Mouse (Mus musculus): ENCODE data around the gene Gabpb2. TPM values are rescaled to one million over a fixed set of nuclear protein-coding genes. Genes with fewer than 3 reads are reported as not detected.

The Gabpb2 gene
- polyA plus RNA-seq, 1 experiment from 2014 or later, result 6.0 TPM

DNA sequence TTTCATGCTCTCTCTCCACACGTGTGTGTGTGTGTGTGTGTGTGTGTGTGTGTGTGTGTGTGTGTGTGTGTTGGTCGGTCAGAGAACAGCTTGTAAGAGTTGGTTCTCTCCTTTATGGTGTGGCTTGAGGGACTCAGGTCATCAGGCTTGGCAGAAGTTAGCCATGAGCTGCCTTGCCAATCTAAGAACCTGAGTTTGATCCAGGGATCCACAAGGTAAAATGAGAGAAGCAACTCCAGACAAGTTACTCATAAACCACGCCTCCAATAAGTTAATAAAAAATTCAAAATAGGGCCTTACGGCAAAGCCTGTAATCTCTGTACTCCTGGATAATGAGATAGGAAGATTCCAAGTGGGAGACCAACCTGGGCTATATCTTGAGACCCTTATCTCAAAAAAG is 9.4 kb downstream of the Gabpb2 start:
- WGBS, result 84% methylated on average over 4 of the region's 4 CpGs
- no peak overlapping the region for H3K4me3 ChIP-seq (ENCODE audit: low read length)
- H3K4me2 ChIP-seq (ENCODE audit: low read depth, low read length), result no peak overlapping the region
- H3K36me3 ChIP-seq (ENCODE audit: control insufficient read depth, insufficient read depth, low read length), result peaks cover under 1% of the 10 kb centered on the region
- ATAC-seq, result no peak
- no peaks in the 10 kb centered on the region for H3K9me3 ChIP-seq (ENCODE audit: control insufficient read depth, low read length)
- no peak overlapping the region for H3K27ac ChIP-seq (ENCODE audit: low read length)
- no peak overlapping the region for H3K9ac ChIP-seq (ENCODE audit: low read depth, low read length)
- H3K27me3 ChIP-seq (replicated peaks; ENCODE audit: control insufficient read depth, insufficient read depth, low read length), result no peaks in the 10 kb centered on the region
- H3K4me1 ChIP-seq (ENCODE audit: control insufficient read depth, insufficient read depth, low read length), result no peaks in the 10 kb centered on the region

GRCm38 (mm10) chr3:95203880-95204279 is 13.8 kb downstream of the Gabpb2 start:
- WGBS, result 91% methylated on average over 6 of the region's 6 CpGs
- no peak for ATAC-seq
- H3K4me1 ChIP-seq (ENCODE audit: control insufficient read depth, insufficient read depth, low read length), result no peaks in the 10 kb centered on the region
- peaks cover 12% of the 10 kb centered on the region for H3K36me3 ChIP-seq (ENCODE audit: control insufficient read depth, insufficient read depth, low read length)
- H3K9me3 ChIP-seq (ENCODE audit: control insufficient read depth, low read length), result no peaks in the 10 kb centered on the region
- no peak overlapping the region for H3K27ac ChIP-seq (ENCODE audit: low read length)
- H3K27me3 ChIP-seq (replicated peaks; ENCODE audit: control insufficient read depth, insufficient read depth, low read length), result no peaks in the 10 kb centered on the region
- H3K4me3 ChIP-seq (ENCODE audit: low read length), result no peak overlapping the region
- no peak overlapping the region for H3K4me2 ChIP-seq (ENCODE audit: low read depth, low read length)
- no peak overlapping the region for H3K9ac ChIP-seq (ENCODE audit: low read depth, low read length)

DNA sequence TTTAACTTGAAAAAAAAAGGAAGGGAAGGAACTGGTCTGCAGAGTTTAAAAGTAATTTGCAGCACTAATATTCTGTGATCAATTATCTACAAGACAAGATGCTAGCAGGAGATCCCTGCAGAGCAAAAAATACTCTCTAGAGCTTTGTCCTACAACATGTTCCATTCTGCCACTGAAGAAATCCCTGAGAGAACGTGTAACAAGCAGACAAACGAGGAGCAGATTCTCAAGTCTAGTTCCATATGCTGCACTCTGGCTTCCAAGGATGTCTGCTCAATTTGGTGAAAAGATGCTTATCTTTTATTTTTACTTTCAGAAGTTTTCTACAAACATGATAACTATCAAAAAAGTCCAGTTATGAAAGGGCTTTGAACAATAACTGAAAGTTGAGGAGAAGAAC is 17.2 kb downstream of the Gabpb2 start:
- no peaks in the 10 kb centered on the region for H3K27me3 ChIP-seq (replicated peaks; ENCODE audit: control insufficient read depth, insufficient read depth, low read length)
- H3K4me2 ChIP-seq (ENCODE audit: low read depth, low read length), result no peak overlapping the region
- H3K9me3 ChIP-seq (ENCODE audit: control insufficient read depth, low read length), result no peaks in the 10 kb centered on the region
- WGBS, result 83% methylated on average over 2 of the region's 2 CpGs
- no peaks in the 10 kb centered on the region for H3K4me1 ChIP-seq (ENCODE audit: control insufficient read depth, insufficient read depth, low read length)
- H3K27ac ChIP-seq (ENCODE audit: low read length), result no peak overlapping the region
- no peak for ATAC-seq
- H3K9ac ChIP-seq (ENCODE audit: low read depth, low read length), result no peak overlapping the region
- H3K36me3 ChIP-seq (ENCODE audit: control insufficient read depth, insufficient read depth, low read length), result peaks cover 12% of the 10 kb centered on the region
- no peak overlapping the region for H3K4me3 ChIP-seq (ENCODE audit: low read length)

- Histone ChIP-seq H3K4me2 (ENCODE audit: low read depth, low read length) (no peak overlapping the region), H3K4me1 (ENCODE audit: control insufficient read depth, insufficient read depth, low read length) (no peaks in the 10 kb centered on the region), H3K4me3 (ENCODE audit: low read length) (no peak overlapping the region), H3K27ac (ENCODE audit: low read length) (no peak overlapping the region), H3K27me3 (replicated peaks; ENCODE audit: control insufficient read depth, insufficient read depth, low read length) (no peaks in the 10 kb centered on the region), H3K36me3 (ENCODE audit: control insufficient read depth, insufficient read depth, low read length) (peaks cover 12% of the 10 kb centered on the region), H3K9me3 (ENCODE audit: control insufficient read depth, low read length) (no peaks in the 10 kb centered on the region), H3K9ac (ENCODE audit: low read depth, low read length) (no peak overlapping the region)
- ATAC-seq, result no peak
- WGBS, result 86% methylated on average over 7 of the region's 7 CpGs
Measured at GRCm38 (mm10) chr3:95200132-95200531, 17.6 kb downstream of the Gabpb2 start.

- Histone ChIP-seq H3K4me1 (ENCODE audit: control insufficient read depth, insufficient read depth, low read length) (no peaks in the 10 kb centered on the region), H3K9ac (ENCODE audit: low read depth, low read length) (no peak overlapping the region), H3K36me3 (ENCODE audit: control insufficient read depth, insufficient read depth, low read length) (peaks cover 15% of the 10 kb centered on the region), H3K4me2 (ENCODE audit: low read depth, low read length) (no peak overlapping the region), H3K27ac (ENCODE audit: low read length) (no peak overlapping the region), H3K4me3 (ENCODE audit: low read length) (no peak overlapping the region), H3K27me3 (replicated peaks; ENCODE audit: control insufficient read depth, insufficient read depth, low read length) (no peaks in the 10 kb centered on the region), H3K9me3 (ENCODE audit: control insufficient read depth, low read length) (no peaks in the 10 kb centered on the region)
- no peak for ATAC-seq
- WGBS, result 83% methylated on average over 1 of the region's 1 CpGs
Measured at GRCm38 (mm10) chr3:95199101-95199500, 18.6 kb downstream of the Gabpb2 start.

- no peaks in the 10 kb centered on the region for H3K27me3 ChIP-seq (replicated peaks; ENCODE audit: control insufficient read depth, insufficient read depth, low read length)
- no peaks in the 10 kb centered on the region for H3K4me1 ChIP-seq (ENCODE audit: control insufficient read depth, insufficient read depth, low read length)
- no peak overlapping the region for H3K4me3 ChIP-seq (ENCODE audit: low read length)
- peaks cover 3% of the 10 kb centered on the region for H3K36me3 ChIP-seq (ENCODE audit: control insufficient read depth, insufficient read depth, low read length)
- no peak for ATAC-seq
- no peak overlapping the region for H3K4me2 ChIP-seq (ENCODE audit: low read depth, low read length)
- H3K9me3 ChIP-seq (ENCODE audit: control insufficient read depth, low read length), result no peaks in the 10 kb centered on the region
- H3K9ac ChIP-seq (ENCODE audit: low read depth, low read length), result no peak overlapping the region
- WGBS, result 80% methylated on average over 2 of the region's 2 CpGs
- H3K27ac ChIP-seq (ENCODE audit: low read length), result no peak overlapping the region
Measured at GRCm38 (mm10) chr3:95195772-95196171, 21.9 kb downstream of the Gabpb2 start.

GRCm38 (mm10) chr3:95194721-95195135 is 23.0 kb downstream of the Gabpb2 start:
- Histone ChIP-seq H3K9ac (ENCODE audit: low read depth, low read length) (no peak overlapping the region), H3K27ac (ENCODE audit: low read length) (no peak overlapping the region), H3K4me3 (ENCODE audit: low read length) (no peak overlapping the region), H3K4me1 (ENCODE audit: control insufficient read depth, insufficient read depth, low read length) (no peaks in the 10 kb centered on the region), H3K27me3 (replicated peaks; ENCODE audit: control insufficient read depth, insufficient read depth, low read length) (no peaks in the 10 kb centered on the region), H3K9me3 (ENCODE audit: control insufficient read depth, low read length) (no peaks in the 10 kb centered on the region), H3K4me2 (ENCODE audit: low read depth, low read length) (no peak overlapping the region), H3K36me3 (ENCODE audit: control insufficient read depth, insufficient read depth, low read length) (peaks cover 6% of the 10 kb centered on the region)
- WGBS, result 79% methylated on average over 6 of the region's 6 CpGs
- ATAC-seq, result no peak

GRCm38 (mm10) chr3:95186888-95187287 is 30.8 kb downstream of the Gabpb2 start:
- Histone ChIP-seq H3K9me3 (ENCODE audit: control insufficient read depth, low read length) (no peaks in the 10 kb centered on the region), H3K9ac (ENCODE audit: low read depth, low read length) (no peak overlapping the region), H3K36me3 (ENCODE audit: control insufficient read depth, insufficient read depth, low read length) (peaks cover 36% of the 10 kb centered on the region)

GRCm38 (mm10) chr3:95186100-95186499 is 31.6 kb downstream of the Gabpb2 start:
- H3K36me3 ChIP-seq (ENCODE audit: control insufficient read depth, insufficient read depth, low read length), result peaks cover 36% of the 10 kb centered on the region

More at GRCm38 (mm10) chr3:95186888-95187287, 30.8 kb downstream of the Gabpb2 start:
- 85% methylated on average over 6 of the region's 6 CpGs for WGBS
- Histone ChIP-seq H3K4me2 (ENCODE audit: low read depth, low read length) (no peak overlapping the region), H3K4me3 (ENCODE audit: low read length) (no peak overlapping the region), H3K4me1 (ENCODE audit: control insufficient read depth, insufficient read depth, low read length) (no peaks in the 10 kb centered on the region), H3K27ac (ENCODE audit: low read length) (no peak overlapping the region), H3K27me3 (replicated peaks; ENCODE audit: control insufficient read depth, insufficient read depth, low read length) (no peaks in the 10 kb centered on the region)
- ATAC-seq, result no peak

GRCm38 (mm10) chr3:95184796-95185577 is 32.7 kb downstream of the Gabpb2 start:
- peaks cover 35% of the 10 kb centered on the region for H3K36me3 ChIP-seq (ENCODE audit: control insufficient read depth, insufficient read depth, low read length)
- H3K27me3 ChIP-seq (replicated peaks; ENCODE audit: control insufficient read depth, insufficient read depth, low read length), result no peaks in the 10 kb centered on the region
- no peak overlapping the region for H3K4me3 ChIP-seq (ENCODE audit: low read length)
- ATAC-seq, result no peak
- H3K4me2 ChIP-seq (ENCODE audit: low read depth, low read length), result no peak overlapping the region
- H3K9ac ChIP-seq (ENCODE audit: low read depth, low read length), result no peak overlapping the region
- H3K4me1 ChIP-seq (ENCODE audit: control insufficient read depth, insufficient read depth, low read length), result no peaks in the 10 kb centered on the region
- H3K27ac ChIP-seq (ENCODE audit: low read length), result no peak overlapping the region
- no peaks in the 10 kb centered on the region for H3K9me3 ChIP-seq (ENCODE audit: control insufficient read depth, low read length)
- 88% methylated on average over 9 of the region's 9 CpGs for WGBS

More at GRCm38 (mm10) chr3:95186100-95186499, 31.6 kb downstream of the Gabpb2 start:
- Histone ChIP-seq H3K4me2 (ENCODE audit: low read depth, low read length) (no peak overlapping the region), H3K9ac (ENCODE audit: low read depth, low read length) (no peak overlapping the region), H3K9me3 (ENCODE audit: control insufficient read depth, low read length) (no peaks in the 10 kb centered on the region), H3K27me3 (replicated peaks; ENCODE audit: control insufficient read depth, insufficient read depth, low read length) (no peaks in the 10 kb centered on the region), H3K4me1 (ENCODE audit: control insufficient read depth, insufficient read depth, low read length) (no peaks in the 10 kb centered on the region), H3K27ac (ENCODE audit: low read length) (no peak overlapping the region), H3K4me3 (ENCODE audit: low read length) (no peak overlapping the region)
- ATAC-seq, result no peak
- 81% methylated on average over 2 of the region's 2 CpGs for WGBS
